Mouse (Mus musculus) MEL-GATA-1-ER (cell line): ENCODE data around the gene Flot2.
"Not testable (repeated sequence)": the region's sequence is repeated elsewhere in the genome, so short reads cannot be mapped to it uniquely, and the experiment has no call there.

ENCODE experiments used
- DNase-seq: peaks from one replicate; pipeline ENCODE4 v3.0.0-alpha.2; 2012; ENCODE audit warnings: low read depth; ENCODE audit errors: extremely low read depth

The Flot2 gene

DNA sequence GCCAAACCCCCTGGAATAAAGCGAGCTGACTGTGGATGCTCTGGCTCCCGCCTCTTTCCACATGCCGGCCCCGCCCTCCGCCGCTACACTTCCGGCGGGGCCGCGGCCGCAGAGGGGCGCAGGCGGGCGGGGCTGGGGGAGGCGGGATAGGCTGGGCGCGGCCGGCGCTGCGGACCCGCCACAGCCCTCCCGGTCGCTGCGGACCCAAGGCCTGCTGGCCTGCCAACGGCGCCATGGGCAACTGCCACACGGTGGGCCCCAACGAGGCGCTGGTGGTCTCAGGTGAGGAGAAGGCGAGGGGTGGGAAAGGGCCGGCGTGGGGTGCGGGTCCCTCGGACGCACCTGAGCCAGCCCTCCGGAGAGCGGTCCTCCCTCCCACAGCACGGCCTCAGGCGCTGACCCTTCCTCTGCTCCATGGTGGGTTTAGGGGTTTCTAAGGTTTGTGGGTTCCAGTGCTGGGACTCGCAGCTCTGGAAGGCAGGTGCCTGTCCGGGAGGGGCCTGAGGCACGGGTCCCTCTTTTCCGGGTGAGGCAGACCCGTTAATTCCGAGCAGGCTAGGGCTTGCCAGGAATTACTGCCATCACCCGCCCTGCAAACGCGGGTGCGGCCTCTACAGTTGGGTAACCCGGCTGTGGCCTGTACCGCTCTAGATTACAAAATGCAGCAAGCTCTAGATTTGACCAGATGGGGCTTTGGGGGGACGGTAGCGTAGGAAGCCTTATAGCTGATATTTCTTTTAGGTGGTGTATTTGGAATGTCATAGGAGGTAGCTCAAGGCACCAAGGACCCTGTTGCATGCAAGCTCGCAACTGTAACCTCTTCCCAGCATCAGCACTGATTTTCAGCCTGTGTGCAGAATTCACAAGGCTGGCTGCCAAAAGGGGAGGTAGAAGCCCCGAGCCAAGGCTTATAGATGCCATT, at the start of gene Flot2:
Flot2 (plus strand) TSS at position 101 of the 922 bp plus-strand sequence.
- no peak for DNase-seq

GRCm38 (mm10) chr11:77989071-77989690, 48.5 kb upstream of the Flot2 start:
- no peak for DNase-seq

DNA sequence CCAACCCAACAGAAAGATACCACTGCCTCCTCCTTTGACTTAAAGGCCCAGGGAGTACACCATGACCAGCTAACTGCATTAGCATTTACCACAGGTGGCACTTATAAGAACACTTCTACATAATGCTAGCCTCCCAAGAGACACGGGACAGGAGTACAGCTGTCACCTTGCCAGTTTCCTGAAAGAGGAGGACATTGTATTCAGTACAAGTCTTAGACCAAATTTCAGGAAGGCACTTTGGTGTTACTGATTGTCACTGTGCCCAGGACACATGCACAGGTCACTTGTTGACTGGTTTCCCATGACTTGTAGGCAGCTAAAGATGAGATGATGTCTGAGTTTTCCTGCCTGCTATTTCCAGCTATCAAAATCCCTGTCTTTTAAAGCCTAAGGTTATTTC, 42.2 kb upstream of the Flot2 start:
- no peak for DNase-seq

DNA sequence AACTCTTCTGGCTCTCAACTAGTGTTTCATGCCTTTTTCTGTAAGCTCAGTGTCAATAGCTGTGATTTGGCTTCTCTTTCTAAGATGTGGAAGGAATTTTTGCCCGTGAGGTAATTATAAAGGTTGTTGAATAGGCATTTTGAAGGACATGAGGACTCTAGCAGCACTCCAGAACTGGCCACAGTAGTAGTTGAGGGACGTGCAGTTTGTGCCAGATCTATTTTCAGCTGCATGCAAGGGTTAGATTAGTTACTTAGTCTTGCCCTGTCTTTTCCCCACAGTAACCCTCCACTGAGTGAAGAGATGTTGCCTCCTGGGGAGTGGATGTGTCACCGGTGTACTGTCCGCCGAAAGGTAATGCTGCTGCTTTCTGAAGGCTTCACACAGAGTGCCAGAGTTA, 31.3 kb upstream of the Flot2 start:
- no peak for DNase-seq

DNA sequence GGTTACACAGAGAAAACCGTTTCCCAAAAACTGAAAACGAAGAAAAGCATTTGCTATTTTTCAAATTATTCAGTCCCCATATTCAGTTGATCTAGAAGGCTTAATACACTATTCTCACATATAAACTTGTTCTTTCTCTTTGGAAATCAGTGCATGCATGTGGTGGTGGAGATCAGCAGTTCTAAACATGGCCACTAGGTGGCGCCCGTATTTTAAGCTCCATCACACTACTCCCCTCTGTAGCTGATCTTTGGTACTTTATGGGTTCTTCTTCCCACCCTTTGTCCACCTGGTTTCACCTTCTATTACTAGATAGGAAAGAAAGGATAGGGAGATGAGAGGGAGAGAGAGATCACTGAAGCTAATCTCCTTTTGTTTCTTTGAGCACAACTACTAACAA, 18.1 kb upstream of the Flot2 start:
- DNase-seq = peak; percentile 48

- DNase-seq = no peak
Measured at GRCm38 (mm10) chr11:78023607-78024006, 14.1 kb upstream of the Flot2 start.

GRCm38 (mm10) chr11:78029240-78029639, 8.5 kb upstream of the Flot2 start:
- no peak for DNase-seq

DNA sequence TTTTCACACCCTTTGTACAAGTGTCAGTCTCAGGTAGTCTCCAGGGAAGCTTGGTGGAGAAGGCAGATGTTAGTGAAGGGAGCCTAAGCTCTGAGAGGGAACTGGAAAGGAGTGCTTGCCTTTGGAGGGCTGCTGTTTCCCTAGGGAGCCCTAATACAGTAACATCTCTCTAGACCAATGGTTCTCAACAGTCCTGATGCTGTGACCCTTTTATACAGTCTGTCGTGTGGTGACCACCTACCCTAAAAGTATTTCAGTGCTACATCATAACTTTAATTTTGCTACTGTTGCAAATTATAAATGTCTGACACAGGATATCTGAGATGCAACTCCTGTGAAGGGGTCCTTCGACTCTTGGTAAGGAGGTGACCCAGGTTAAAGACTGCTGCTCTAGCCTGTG, 7.1 kb upstream of the Flot2 start:
- no peak for DNase-seq

GRCm38 (mm10) chr11:78031389-78031788, 6.3 kb upstream of the Flot2 start:
- no peak for DNase-seq

DNA sequence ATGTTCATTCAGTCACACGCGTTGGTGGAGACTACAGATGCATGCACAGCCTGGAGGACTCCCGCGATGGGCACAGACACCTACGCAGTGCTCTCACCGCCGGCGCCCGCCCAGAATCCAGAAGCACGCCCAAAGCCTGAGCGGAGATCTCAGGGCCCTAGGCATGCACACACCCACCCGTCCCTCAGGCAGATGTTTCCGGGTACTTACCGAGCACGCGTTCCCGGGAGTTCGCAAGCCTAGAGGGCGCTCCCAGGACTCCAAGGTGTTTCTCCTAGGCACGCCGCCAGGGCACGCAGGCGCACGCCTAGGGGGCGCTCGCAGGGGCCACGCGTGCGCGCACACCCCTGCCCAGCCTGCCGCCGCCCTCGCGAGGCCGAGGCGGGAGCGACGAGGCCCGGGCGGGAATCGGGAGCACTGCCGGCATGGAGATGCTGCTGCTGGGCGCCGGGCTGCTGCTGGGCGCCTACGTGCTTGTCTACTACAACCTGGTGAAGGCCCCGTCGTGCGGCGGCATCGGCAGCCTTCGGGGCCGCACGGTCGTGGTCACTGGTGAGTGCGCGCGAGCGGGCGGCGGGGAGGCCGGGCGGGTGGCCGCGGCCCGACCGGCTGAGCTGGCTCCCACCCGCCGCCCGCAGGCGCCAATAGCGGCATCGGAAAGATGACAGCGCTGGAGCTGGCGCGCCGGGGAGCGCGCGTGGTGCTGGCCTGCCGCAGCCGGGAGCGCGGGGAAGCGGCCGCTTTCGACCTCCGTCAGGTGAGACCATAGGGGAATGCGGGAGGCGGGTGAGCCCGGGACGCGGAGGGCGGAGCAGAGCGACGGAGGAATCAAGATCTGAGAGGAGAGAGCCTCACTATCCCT, 5.6 kb upstream of the Flot2 start, which contains the start of gene Dhrs13:
Dhrs13 (plus strand) TSS at position 334 of the 862 bp plus-strand sequence.
- peak; percentile 77 for DNase-seq

DNA sequence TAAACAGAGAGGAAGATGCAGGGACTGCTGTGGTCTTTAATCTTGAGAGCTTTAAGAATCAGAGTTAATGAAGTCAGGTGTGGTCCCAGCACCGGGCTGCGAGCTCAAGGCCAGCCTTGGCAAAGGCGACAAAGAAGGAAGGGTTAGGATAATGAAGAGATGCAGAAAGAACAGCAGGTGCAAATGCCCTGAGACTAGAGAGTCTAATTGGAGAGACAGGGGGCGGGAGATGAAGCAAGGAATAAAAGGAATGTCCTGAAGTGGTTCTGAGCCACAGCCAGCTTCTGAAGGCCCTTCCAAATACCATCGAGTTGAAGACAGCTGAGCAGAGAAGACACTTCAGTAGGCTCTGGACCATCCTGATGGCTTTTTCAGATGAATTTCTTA, 4.9 kb upstream of the Flot2 start:
- DNase-seq = no peak

DNA sequence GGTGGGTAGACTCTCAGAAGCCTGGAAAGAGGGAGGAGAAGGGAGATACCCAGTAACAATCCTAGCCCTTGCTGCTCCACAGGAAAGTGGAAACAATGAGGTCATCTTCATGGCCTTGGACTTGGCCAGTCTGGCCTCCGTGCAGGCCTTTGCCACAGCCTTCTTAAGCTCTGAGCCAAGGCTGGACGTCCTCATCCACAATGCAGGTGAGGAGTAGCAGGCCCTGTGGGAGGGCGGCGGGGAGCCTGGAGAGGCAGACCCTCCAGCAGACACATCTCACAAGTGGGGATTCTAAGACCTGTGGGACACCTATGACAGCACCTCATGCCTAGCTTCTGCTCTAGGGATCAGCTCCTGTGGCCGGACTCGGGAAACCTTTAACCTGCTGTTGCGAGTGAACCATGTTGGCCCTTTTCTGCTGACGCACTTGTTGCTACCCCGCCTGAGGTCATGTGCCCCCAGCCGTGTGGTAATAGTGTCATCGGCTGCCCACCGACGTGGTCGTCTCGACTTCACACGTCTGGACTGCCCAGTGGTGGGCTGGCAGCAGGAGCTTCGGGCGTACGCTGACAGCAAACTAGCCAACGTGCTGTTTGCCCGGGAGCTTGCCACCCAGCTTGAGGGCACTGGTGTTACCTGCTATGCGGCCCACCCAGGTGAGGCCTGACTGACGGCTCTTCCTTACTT, 3.7 kb upstream of the Flot2 start:
- no peak for DNase-seq

- no peak for DNase-seq
Measured at GRCm38 (mm10) chr11:78036791-78037190, 940 bp upstream of the Flot2 start.

DNA sequence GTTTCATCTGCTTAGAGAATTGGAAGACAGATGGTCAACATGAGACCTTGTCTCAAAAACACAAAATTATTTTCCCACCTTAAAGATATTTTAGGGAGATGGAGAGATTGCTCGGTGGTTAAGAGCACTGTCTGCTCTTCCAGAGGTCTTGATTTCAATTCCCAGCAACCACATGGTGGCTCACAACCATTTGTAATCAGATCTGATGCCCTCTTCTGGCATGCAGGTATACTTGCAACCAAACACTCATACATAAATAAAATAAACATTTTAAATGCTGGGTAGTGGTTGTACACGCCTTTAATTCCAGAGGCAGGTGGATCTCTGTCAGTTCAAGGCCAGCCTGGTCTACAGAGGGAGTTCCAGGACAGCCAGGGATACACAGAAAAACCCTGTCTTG, 3.1 kb downstream of the Flot2 start:
- DNase-seq = no peak

GRCm38 (mm10) chr11:78042290-78042870, 4.6 kb downstream of the Flot2 start:
- DNase-seq = not testable (repeated sequence)

DNA sequence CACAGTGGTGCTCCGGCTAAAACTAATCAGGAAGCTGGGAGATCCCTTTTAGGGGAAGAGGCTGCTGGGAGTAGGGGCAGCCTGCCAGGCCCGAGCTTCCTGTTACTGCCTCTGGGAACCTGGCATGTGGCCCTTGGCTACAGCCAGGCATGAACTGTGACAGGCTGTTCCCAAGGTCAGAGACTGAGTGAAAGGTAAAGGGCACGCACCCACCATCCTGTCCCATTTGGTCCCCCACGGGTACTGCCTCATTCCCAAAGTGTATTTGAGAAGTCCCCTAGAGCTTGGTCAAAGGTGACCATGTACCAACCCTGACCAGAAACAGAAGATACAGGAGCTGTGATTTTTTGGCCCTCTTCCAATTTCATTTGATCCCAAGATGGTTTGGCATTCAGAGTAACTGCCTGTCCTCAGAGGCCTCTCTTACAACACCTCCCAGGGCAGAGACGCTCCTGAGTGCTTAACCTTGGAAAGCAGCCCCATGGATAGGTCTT, 7.1 kb downstream of the Flot2 start:
- DNase-seq = no peak

DNA sequence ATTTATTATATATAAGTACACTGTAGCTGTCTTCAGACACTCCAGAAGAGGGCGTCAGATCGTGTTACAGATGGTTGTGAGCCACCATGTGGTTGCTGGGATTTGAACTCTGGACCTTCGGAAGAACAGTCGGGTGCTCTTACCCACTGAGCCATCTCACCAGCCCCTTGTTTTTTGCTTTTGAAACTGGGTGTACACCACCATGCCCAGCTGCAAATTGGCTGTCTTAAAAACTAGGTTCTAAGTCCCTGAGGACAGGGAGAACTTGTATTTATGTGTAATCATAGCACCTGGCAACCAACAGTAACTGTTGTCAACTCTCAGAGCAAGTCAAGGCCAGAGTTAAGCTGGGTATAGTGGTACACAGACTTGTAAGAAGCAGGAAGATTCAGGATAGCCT, 10.9 kb downstream of the Flot2 start:
- not testable (repeated sequence) for DNase-seq

DNA sequence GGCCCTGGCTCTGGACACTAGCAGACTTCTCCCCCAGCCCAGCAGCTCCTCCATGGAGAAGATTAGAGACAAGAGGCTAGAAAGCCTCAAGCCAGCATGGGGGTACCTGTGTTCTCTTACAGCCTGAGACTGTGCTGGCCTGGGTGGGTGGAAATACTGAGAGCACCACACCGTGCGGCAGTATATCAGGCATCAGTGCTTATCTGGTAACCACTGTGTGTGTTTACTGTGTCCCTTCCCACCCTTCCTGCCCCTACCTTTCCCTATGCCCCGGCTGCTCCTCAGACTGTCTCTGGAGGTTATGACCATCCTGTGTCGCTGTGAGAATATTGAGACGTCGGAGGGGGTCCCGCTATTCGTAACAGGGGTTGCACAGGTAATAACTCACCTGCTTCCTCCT, 15.3 kb downstream of the Flot2 start:
- no peak for DNase-seq

- no peak for DNase-seq
Measured at GRCm38 (mm10) chr11:78056946-78057345, 19.2 kb downstream of the Flot2 start.
